Mouse (Mus musculus): ENCODE data around the gene Gm11627.

- TF ChIP-seq CTCF (IDR thresholded peaks at IDR 0.05; ENCODE audit: low read depth) (0 out of 2 replicates have a peak, but pooled peaks have one; percentile 6), EP300 (IDR thresholded peaks at IDR 0.05; ENCODE audit: low read depth) (no peak)
Observed at GRCm38 (mm10) chr11:102552051-102552450, 27.2 kb downstream of the Gm11627 start.

Data from liver, postnatal 0 days (tissue).